Mouse (Mus musculus) brain, embryonic 14.5 days (tissue): ENCODE data around the gene Cd68.

Experiments
- CTCF ChIP-seq: fragments of 200-500 bp; IDR thresholded peaks from 2 replicates; pipeline ENCODE4 v1.5.1; 2012; ENCODE audit warnings: inconsistent platforms, mild to moderate bottlenecking, moderate library complexity, borderline replicate concordance; ENCODE audit not compliant: insufficient read depth, insufficient read length; ENCODE audit errors: extremely low read depth
- POLR2A ChIP-seq: fragments of 200-500 bp; IDR thresholded peaks from 2 replicates; pipeline ENCODE4 v1.6.1; 2012; ENCODE audit warnings: mild to moderate bottlenecking, inconsistent platforms, borderline replicate concordance; ENCODE audit not compliant: poor library complexity, insufficient read depth, insufficient read length, severe bottlenecking; ENCODE audit errors: extremely low read depth

GRCm38 (mm10) chr11:69686377-69686776 is 20.4 kb upstream of the Cd68 start:
- TF ChIP-seq POLR2A (no peak), CTCF (no peak)
